Mouse (Mus musculus) hindbrain, embryonic 13.5 days (tissue): Measurements from ENCODE around the gene AC134908.4. TPM values are rescaled to one million over a fixed set of nuclear protein-coding genes. Genes with fewer than 3 reads are reported as not detected.

Source experiments
- ATAC-seq: fragments of 200-750 bp; cut with Nextera tagmentation; 2 replicates; pipeline ENCODE4 v1.8.0; 2017; ENCODE audit warnings: moderate TSS enrichment; ENCODE audit not compliant: low FRiP score
- H3K27ac ChIP-seq: fragments of 300-500 bp; sonication (generic); 2 replicates; pipeline ENCODE4 v1.5.1; 2015; ENCODE audit warnings: inconsistent platforms, mild to moderate bottlenecking, moderate library complexity
- H3K27me3 ChIP-seq: fragments of 300-500 bp; sonication (generic); 2 replicates; pipeline ENCODE4 v1.6.1; 2015; ENCODE audit warnings: mild to moderate bottlenecking, inconsistent platforms
- H3K36me3 ChIP-seq: fragments of 300-500 bp; sonication (generic); 2 replicates; pipeline ENCODE4 v1.6.1; 2015; ENCODE audit warnings: mild to moderate bottlenecking, inconsistent platforms
- H3K4me1 ChIP-seq: fragments of 300-500 bp; sonication (generic); replicated peaks from 2 replicates; pipeline ENCODE4 v1.6.1; 2015; ENCODE audit warnings: inconsistent platforms
- H3K4me2 ChIP-seq: fragments of 300-500 bp; sonication (generic); 2 replicates; pipeline ENCODE4 v1.6.1; 2015; ENCODE audit warnings: inconsistent platforms, mild to moderate bottlenecking, moderate library complexity
- H3K4me3 ChIP-seq: fragments of 300-500 bp; sonication (generic); 2 replicates; pipeline ENCODE4 v1.5.1; 2015; ENCODE audit warnings: mild to moderate bottlenecking, inconsistent platforms
- H3K9ac ChIP-seq: fragments of 300-500 bp; sonication (generic); 2 replicates; pipeline ENCODE4 v1.6.1; 2015; ENCODE audit warnings: mild to moderate bottlenecking, inconsistent platforms
- H3K9me3 ChIP-seq: fragments of 300-500 bp; sonication (generic); 2 replicates; pipeline ENCODE4 v1.6.1; 2016; ENCODE audit warnings: inconsistent platforms
- WGBS: fragments of 180-500 bp; shearing (Covaris S2); methylation state at CpG from one replicate; pipeline ENCODE4 v1.1.7; 2015; 5-methylcytosine and 5-hydroxymethylcytosine counted together
- polyA plus RNA-seq: library from polyadenylated mRNA; unstranded; fragments of >200 nt; fragmentation: Nextera tagmentation; extraction: Ambion mirVana; gene quantifications from 2 replicates; pipeline ENCODE4 v1.2.1, GENCODE M21; 2015

Gene AC134908.4
- polyA plus RNA-seq, 1 experiment from 2014 or later: 0.60 TPM

DNA sequence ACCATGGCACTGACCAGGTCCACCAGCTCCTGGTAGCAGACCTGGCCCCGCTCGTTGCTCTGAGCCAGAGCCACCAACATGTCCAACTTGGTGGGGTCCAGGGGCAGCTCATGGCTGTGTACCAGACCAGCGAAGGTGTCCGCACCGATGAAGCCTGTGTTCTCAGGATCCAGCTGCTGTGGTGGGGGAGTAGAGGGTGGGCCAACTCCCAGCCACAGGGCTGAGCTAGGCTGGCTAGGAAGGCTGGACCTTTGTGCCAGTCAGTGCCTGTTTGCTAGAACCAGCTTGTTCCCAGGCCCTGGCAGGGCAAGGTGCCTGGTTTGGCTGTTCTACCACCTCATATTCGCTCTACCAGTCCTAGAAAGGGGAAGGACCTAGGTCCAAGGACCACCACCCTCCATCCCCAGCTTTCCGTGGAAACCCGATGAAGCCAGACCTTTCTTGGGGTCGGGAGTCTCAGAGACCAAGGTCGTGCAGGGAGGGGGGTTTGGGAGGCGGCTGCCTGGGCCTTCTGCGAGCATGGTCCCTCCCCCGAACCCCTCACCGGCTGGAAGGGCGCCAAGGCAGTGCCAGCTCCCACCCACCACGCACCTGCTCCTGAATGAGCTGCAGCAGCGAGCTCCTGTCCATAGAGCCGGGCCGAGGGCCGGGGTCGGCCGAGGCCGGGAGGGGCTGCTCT is 41.1 kb upstream of the AC134908.4 start:
- peaks cover 49% of the 10 kb centered on the region for H3K36me3 ChIP-seq
- H3K4me3 ChIP-seq: peak overlapping the region; percentile 49
- no peak for ATAC-seq
- H3K27ac ChIP-seq: peak overlapping the region; percentile 88
- H3K27me3 ChIP-seq: no peaks in the 10 kb centered on the region
- peak overlapping the region; percentile 99 for H3K4me2 ChIP-seq
- peak overlapping the region; percentile 91 for H3K9ac ChIP-seq
- 22% methylated on average over 23 of the region's 23 CpGs for WGBS
- H3K9me3 ChIP-seq: no peaks in the 10 kb centered on the region
- peaks cover 66% of the 10 kb centered on the region for H3K4me1 ChIP-seq

DNA sequence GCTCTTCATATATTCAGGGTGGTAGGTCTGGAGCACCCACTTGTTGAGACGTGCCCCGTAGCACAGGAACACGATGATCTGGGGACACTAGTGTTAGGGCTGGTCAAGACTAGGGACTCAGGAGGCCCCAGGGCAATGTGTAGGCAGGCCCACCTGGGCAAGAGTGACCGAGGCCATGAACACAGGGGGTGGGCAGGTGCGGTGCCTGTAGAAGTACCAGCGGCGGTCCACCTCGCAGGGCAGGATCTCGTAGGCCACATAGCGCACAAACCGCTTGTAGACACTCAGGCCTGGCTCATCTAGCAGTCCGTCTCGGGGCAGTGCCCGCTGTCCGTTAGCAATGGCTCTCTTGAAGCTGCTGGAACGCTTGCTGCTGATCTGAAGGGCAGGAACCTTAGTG is 40.4 kb upstream of the AC134908.4 start:
- H3K9ac ChIP-seq: peak overlapping the region; percentile 91
- H3K27ac ChIP-seq: peak overlapping the region; percentile 88; the same call in 1 of the 2 replicates
- peaks cover 49% of the 10 kb centered on the region for H3K36me3 ChIP-seq
- H3K9me3 ChIP-seq: no peaks in the 10 kb centered on the region
- no peaks in the 10 kb centered on the region for H3K27me3 ChIP-seq
- ATAC-seq: no peak
- 90% methylated on average over 16 of the region's 16 CpGs for WGBS
- H3K4me1 ChIP-seq: peaks cover 74% of the 10 kb centered on the region
- H3K4me3 ChIP-seq: peak overlapping the region; percentile 49; the same call in 1 of the 2 replicates
- peak overlapping the region; percentile 99 for H3K4me2 ChIP-seq

DNA sequence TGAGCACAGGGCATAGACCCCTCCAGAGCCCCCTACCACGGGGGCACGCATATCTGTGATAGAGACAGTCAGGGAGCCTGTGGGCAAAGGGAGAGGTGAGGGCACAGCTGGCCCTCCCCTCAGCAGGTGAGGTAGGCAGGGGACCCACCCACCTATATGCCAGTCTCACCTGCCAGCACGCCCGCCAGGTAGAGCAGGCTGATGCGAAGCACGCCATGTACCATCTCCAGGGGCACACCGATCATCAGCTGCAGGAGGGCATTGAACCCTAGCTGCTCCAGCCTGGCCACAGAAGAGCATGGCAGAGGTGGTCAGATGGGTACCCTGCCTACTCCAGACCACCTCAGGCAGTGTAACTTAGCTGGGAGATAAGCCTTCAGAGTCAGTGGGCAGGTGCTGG is 39.8 kb upstream of the AC134908.4 start:
- Histone ChIP-seq H3K4me1 (peaks cover 79% of the 10 kb centered on the region), H3K4me3 (peak overlapping the region; percentile 82; the same call in 1 of the 2 replicates), H3K27me3 (no peaks in the 10 kb centered on the region), H3K27ac (no peak overlapping the region), H3K36me3 (peaks cover 49% of the 10 kb centered on the region), H3K9me3 (no peaks in the 10 kb centered on the region), H3K9ac (peak overlapping the region; percentile 91), H3K4me2 (peak overlapping the region; percentile 99)
- WGBS: 94% methylated on average over 7 of the region's 7 CpGs
- ATAC-seq: no peak

DNA sequence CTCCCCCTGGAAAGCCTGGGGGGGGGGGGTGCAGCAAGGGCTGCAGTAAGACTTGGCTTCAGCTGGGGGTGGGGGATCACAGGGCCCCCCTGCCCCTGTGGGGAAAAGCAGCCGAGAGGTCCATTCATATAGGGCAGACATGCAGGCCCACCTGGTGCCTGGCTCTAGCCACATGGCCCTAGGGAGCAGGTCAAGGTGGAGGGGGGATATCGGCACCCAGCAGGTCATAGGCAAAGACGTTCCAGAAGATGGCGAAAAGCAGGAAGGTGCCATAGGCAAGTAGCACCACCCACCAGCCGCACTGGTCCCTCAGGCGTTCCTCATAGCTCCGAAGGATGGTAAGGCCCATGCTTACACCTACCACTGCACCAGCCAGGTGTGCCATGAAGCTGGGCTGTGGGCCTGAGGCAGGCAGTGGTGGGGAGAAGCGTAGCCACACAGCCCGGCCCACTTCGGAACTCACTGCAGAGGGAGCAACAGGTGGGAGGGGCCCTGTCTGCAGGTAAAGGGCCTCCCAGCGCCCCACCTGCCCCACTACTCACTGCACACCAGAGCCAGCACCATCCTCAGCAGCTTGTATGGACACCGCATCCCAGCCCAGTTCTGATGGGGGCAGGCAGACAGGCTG is 39.2 kb upstream of the AC134908.4 start:
- Histone ChIP-seq H3K4me3 (peak overlapping the region; percentile 82), H3K4me2 (peak overlapping the region; percentile 99), H3K27ac (peak overlapping the region; percentile 97; the same call in 1 of the 2 replicates), H3K36me3 (peaks cover 49% of the 10 kb centered on the region), H3K9ac (peak overlapping the region; percentile 91), H3K27me3 (no peaks in the 10 kb centered on the region), H3K9me3 (no peaks in the 10 kb centered on the region), H3K4me1 (peaks cover 85% of the 10 kb centered on the region)
- no peak for ATAC-seq
- WGBS: 91% methylated on average over 12 of the region's 12 CpGs

DNA sequence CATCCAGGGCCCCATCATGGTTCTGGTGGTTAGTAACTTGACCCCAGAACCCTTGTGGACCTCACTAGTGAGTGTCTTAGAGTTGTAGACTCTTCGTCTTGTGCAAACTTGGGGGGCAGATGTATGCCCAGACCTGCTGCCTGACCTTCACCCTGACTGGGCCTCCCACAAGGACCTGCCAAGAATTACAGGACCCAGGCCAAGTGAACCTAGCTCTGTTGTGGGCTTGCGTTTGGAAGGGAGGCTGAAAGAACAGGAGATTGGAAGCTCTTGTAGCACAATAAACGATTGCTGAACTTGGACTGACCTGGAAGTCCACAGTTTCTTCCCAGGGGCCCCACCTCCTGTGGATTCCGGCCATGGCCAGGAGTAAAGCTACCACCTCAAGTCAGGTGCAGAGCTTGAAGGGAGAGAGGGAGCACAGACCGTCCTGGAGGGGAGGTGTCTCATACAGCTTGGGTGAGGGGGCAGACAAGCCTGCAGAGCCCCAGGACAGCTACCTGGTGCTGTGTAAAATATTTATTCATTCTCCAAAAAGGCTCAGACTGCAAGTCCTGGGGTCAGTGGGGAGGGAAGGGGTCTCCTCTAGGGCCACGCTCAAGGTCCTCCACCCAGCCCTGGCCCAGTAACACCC is 38.6 kb upstream of the AC134908.4 start:
- H3K4me1 ChIP-seq: peaks cover 88% of the 10 kb centered on the region
- WGBS: 58% methylated on average over 6 of the region's 6 CpGs
- peaks cover 45% of the 10 kb centered on the region for H3K36me3 ChIP-seq
- H3K9ac ChIP-seq: peak overlapping the region; percentile 91
- H3K4me2 ChIP-seq: peak overlapping the region; percentile 99
- no peaks in the 10 kb centered on the region for H3K9me3 ChIP-seq
- ATAC-seq: no peak
- peak overlapping the region; percentile 82 for H3K4me3 ChIP-seq
- H3K27me3 ChIP-seq: no peaks in the 10 kb centered on the region
- peak overlapping the region; percentile 97 for H3K27ac ChIP-seq

- peak within 1 kb of the TSS; percentile 82 for H3K4me3 ChIP-seq
- H3K9ac ChIP-seq: peak within 1 kb of the TSS; percentile 91
- under 1% methylated on average over 24 of the region's 24 CpGs for WGBS
- ATAC-seq: peak; percentile 57
- H3K4me1 ChIP-seq: peaks cover 85% of the 10 kb centered on the region
- H3K36me3 ChIP-seq: peaks cover 40% of the 10 kb centered on the region
- no peaks in the 10 kb centered on the region for H3K27me3 ChIP-seq
- no peaks in the 10 kb centered on the region for H3K9me3 ChIP-seq
- peak within 1 kb of the TSS; percentile 99 for H3K4me2 ChIP-seq
- peak within 1 kb of the TSS; percentile 97 for H3K27ac ChIP-seq
These were observed 37.8 kb upstream of the AC134908.4 start, which contains the start of gene Stub1 for GRCm38 (mm10) chr17:25833291-25833663. TSS of gene Stub1 (minus strand) at chr17:25833404.

DNA sequence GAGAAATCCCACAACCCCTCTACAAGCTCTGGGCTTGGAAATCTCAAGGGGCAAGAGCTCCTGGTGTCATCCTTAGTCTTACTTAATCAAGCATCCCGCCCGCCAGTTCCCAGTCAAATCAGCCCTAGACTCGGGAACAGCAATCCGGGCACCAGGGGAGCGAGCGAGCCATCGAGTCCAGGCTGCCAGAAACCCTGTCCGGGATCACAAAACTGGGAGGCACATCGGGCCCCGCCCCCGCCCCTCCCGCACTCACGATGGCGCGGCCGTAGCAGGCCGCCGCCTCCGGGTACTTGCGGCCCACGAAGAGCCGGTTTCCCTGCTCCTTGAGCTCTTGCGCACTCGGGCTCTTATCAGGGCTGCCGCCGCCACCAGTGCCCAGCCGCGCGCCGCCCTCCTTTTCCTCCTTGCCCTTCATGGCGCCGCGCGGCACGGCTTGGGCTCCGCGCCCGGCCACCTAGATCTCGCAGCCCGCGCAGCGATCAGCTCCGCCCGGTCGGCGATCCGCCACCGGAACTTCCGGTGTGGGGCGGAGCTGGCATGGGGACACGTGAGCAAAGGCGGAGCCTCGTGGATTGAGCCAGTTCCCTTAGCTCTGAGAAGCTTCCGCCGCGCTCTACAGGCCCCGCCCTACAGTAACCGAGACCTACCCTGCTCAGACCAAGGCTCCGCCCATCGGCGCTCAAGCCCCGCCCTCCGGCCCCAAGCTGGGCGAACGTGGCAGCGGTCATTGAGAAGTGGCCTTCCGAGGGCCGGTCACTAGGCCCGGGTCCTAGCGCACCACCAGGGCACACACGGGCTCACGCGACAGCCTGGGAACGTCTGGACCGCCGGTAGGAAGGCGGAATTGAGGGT is 37.2 kb upstream of the AC134908.4 start:
- Histone ChIP-seq H3K36me3 (peaks cover 41% of the 10 kb centered on the region), H3K4me2 (peak overlapping the region; percentile 99), H3K9ac (peak overlapping the region; percentile 91), H3K4me3 (peak overlapping the region; percentile 82), H3K27ac (peak overlapping the region; percentile 97), H3K4me1 (peaks cover 85% of the 10 kb centered on the region), H3K27me3 (no peaks in the 10 kb centered on the region), H3K9me3 (no peaks in the 10 kb centered on the region)
- peak; percentile 89 for ATAC-seq
- under 1% methylated on average over 64 of the region's 77 CpGs for WGBS

DNA sequence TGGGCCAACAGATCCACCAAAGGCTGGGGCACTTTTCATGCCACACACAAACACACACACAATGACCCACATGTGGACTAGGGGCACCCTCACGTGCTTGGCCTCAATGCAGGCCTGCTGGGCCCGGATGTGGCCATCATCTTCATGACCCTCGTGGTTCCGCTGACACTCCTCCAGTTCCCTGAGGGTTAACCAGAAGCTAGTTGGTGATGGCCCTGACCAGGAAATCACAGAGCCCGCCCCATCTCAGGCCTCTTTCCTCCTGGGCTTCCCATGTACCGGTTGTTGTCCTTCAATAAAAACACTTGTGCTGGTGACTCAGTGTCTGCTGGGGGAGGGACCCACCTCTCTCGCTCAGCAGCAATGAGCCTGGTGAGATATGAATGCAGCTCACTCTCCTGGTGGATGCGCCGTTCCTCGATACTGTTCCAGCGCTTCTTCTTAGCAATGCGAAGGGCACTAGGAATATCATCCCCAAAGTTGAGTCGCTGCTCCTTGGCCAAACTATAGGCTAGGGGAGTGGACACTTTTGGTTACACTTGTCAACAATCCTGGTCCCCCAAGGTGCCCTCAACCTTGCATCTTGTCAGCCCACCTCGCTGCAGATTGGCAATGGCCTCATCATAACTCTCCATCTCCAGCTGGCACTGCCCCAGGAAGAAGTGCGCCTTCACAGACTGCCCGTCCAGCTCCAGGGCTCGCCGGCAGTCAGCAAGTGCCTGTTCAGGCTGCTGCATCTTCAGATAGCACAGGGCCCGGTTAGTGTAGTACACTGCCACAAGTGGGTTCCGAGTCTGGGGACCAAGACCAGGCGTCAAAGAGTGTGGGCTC is 36.2 kb upstream of the AC134908.4 start:
- peak overlapping the region; percentile 99 for H3K4me2 ChIP-seq
- H3K27ac ChIP-seq: peak overlapping the region; percentile 97
- peak overlapping the region; percentile 91 for H3K9ac ChIP-seq
- H3K4me1 ChIP-seq: peaks cover 85% of the 10 kb centered on the region
- H3K27me3 ChIP-seq: no peaks in the 10 kb centered on the region
- peaks cover 51% of the 10 kb centered on the region for H3K36me3 ChIP-seq
- no peak for ATAC-seq
- peak overlapping the region; percentile 82 for H3K4me3 ChIP-seq
- WGBS: 66% methylated on average over 21 of the region's 21 CpGs
- no peaks in the 10 kb centered on the region for H3K9me3 ChIP-seq

- H3K4me1 ChIP-seq: peaks cover 85% of the 10 kb centered on the region
- 91% methylated on average over 14 of the region's 14 CpGs for WGBS
- H3K27ac ChIP-seq: no peak overlapping the region; the same call in 1 of the 2 replicates
- peaks cover 58% of the 10 kb centered on the region for H3K36me3 ChIP-seq
- H3K4me2 ChIP-seq: peak overlapping the region; percentile 99
- no peaks in the 10 kb centered on the region for H3K9me3 ChIP-seq
- H3K9ac ChIP-seq: peak overlapping the region; percentile 91
- H3K27me3 ChIP-seq: no peaks in the 10 kb centered on the region
- ATAC-seq: no peak
- H3K4me3 ChIP-seq: peak overlapping the region; percentile 82; the same call in 1 of the 2 replicates
These were observed 35.5 kb upstream of the AC134908.4 start for GRCm38 (mm10) chr17:25830806-25831431.

DNA sequence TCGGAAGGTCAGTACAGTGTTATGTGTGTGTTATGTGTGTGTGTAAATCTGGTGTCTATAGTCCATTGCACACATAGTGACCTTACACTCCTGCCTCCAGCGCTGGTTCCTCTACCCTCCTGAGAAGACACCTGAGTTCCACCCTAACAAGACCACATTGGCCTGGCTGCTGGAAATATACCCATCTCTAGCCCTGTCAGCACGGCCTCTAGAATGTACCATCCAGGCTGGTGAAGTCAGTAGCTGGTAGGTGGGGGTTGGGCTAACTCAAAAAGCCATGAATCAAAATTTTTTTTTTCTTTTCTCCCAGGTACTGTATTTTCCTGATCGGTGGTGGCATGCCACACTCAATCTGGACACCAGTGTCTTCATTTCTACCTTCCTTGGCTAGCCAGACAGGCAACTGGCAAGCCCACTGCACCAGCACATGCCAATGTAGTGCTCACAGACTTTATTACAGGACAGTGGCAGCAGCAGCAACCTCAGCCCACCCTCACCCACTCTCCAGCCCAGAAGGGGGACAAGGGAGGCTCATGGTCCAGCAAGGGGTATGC is 34.8 kb upstream of the AC134908.4 start:
- no peak for ATAC-seq

More for the DNA sequence above, 34.8 kb upstream of the AC134908.4 start:
- Histone ChIP-seq H3K36me3 (peaks cover 58% of the 10 kb centered on the region), H3K9ac (peak overlapping the region; percentile 89; the same call in 1 of the 2 replicates), H3K27me3 (no peaks in the 10 kb centered on the region), H3K4me2 (peak overlapping the region; percentile 92), H3K27ac (0 out of 2 replicates have a peak overlapping the region, but pooled peaks have one; percentile 95), H3K4me3 (peak overlapping the region; percentile 67), H3K4me1 (peaks cover 85% of the 10 kb centered on the region), H3K9me3 (no peaks in the 10 kb centered on the region)
- 90% methylated on average over 4 of the region's 4 CpGs for WGBS
